Mouse (Mus musculus): ENCODE data around the gene Slc22a22. TPM values are rescaled to one million over a fixed set of nuclear protein-coding genes. Genes with fewer than 3 reads are reported as not detected.

Gene Slc22a22
- not detected in 2 replicates for polyA plus RNA-seq (2014; fragmentation: Nextera tagmentation; extraction: Ambion mirVana)

DNA sequence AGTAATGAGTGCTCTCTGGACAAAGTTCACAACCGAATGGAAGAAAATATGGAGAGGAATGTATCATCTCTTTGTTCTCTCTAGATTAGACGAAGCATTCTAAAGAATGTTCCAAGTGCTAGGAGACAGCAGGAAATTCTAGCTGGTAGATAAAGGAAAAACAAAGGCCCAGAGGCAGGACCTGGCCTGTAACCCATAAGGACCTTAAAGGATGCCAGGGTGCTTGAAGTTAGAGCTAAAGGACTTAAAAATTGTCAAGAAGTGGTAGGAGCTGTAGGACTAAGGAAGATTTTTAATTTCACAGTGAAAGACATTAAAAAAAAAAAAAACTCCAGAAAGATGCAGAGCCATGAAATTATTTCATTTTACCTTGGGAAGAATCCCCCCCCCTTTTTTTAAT is at the start of gene Slc22a22:
Gene Slc22a22, minus strand, starts transcription at position 101 of the 400 bp plus-strand sequence.
- Histone ChIP-seq H3K27ac (ENCODE audit: low read depth, low read length) (no peak within 1 kb of the TSS), H3K4me3 (ENCODE audit: low read depth, low read length) (no peak within 1 kb of the TSS), H3K36me3 (ENCODE audit: control insufficient read depth, insufficient read depth, low read length) (no peaks in the 10 kb centered on the region), H3K4me1 (replicated peaks; ENCODE audit: control insufficient read depth, insufficient read depth, low read length) (no peaks in the 10 kb centered on the region), H3K27me3 (replicated peaks; ENCODE audit: control insufficient read depth, insufficient read depth, low read length) (no peaks in the 10 kb centered on the region), H3K4me2 (no peak within 1 kb of the TSS), H3K9me3 (ENCODE audit: control insufficient read depth, low read length) (no peaks in the 10 kb centered on the region), H3K9ac (ENCODE audit: low read depth, low read length) (no peak within 1 kb of the TSS)
- DNase-seq (ENCODE audit: low spot score), result no peak
- ATAC-seq (replicated peaks; ENCODE audit: low FRiP score), result no peak
- WGBS, result 57% methylated on average over 2 of the region's 2 CpGs

DNA sequence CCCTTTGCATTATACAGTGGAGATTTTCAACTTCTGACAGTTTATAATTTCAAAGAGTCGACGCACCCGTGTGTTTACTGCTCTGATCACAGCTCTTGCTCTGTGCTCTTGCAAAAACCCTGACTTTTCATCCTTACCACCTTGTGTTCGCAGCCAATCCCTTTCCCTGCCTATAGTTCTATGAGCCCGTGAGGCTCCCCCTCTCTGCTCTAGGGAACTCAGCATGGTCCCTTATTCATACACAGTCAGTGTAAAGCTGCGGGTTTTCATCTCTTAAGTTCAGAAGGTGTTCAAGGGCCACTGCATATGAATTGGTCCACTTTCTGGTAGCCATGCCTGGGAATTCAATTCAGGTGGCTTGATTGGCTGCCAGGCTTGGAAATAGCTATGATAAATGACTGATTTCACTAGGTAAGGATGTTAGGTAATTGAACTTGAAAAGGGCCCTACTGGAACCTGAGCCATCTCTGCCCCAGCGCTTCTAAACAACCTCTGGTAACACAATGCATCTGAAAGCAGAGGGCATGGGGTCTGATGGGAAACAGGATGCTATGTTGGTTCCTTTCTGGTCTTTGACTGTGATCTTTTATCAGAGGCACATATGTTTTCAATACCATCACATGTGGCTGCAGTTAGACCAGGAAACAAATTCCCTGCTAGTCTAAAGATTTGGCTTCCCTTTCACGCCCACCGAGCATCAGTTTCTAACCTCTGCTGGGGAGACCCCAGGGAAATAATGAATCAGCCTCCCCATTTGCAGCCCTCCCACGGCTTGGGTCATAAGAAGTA is 46.3 kb upstream of the Slc22a22 start:
- no peaks in the 10 kb centered on the region for H3K9me3 ChIP-seq (ENCODE audit: control insufficient read depth, low read length)
- ATAC-seq (replicated peaks; ENCODE audit: low FRiP score), result no peak
- no peaks in the 10 kb centered on the region for H3K27me3 ChIP-seq (replicated peaks; ENCODE audit: control insufficient read depth, insufficient read depth, low read length)
- DNase-seq (ENCODE audit: low spot score), result no peak
- no peak overlapping the region for H3K9ac ChIP-seq (ENCODE audit: low read depth, low read length)
- no peak overlapping the region for H3K4me2 ChIP-seq
- H3K27ac ChIP-seq (ENCODE audit: low read depth, low read length), result no peak overlapping the region
- no peaks in the 10 kb centered on the region for H3K36me3 ChIP-seq (ENCODE audit: control insufficient read depth, insufficient read depth, low read length)
- H3K4me1 ChIP-seq (replicated peaks; ENCODE audit: control insufficient read depth, insufficient read depth, low read length), result no peaks in the 10 kb centered on the region
- WGBS, result 76% methylated on average over 10 of the region's 10 CpGs
- H3K4me3 ChIP-seq (ENCODE audit: low read depth, low read length), result no peak overlapping the region

- no peak overlapping the region for H3K4me3 ChIP-seq (ENCODE audit: low read depth, low read length)
- no peak overlapping the region for H3K27ac ChIP-seq (ENCODE audit: low read depth, low read length)
- no peaks in the 10 kb centered on the region for H3K9me3 ChIP-seq (ENCODE audit: control insufficient read depth, low read length)
- H3K4me2 ChIP-seq, result no peak overlapping the region
- ATAC-seq (replicated peaks; ENCODE audit: low FRiP score), result no peak
- no peaks in the 10 kb centered on the region for H3K4me1 ChIP-seq (replicated peaks; ENCODE audit: control insufficient read depth, insufficient read depth, low read length)
- 38% methylated on average over 1 of the region's 1 CpGs for WGBS
- no peak overlapping the region for H3K9ac ChIP-seq (ENCODE audit: low read depth, low read length)
- no peaks in the 10 kb centered on the region for H3K36me3 ChIP-seq (ENCODE audit: control insufficient read depth, insufficient read depth, low read length)
- H3K27me3 ChIP-seq (replicated peaks; ENCODE audit: control insufficient read depth, insufficient read depth, low read length), result no peaks in the 10 kb centered on the region
- no peak for DNase-seq (ENCODE audit: low spot score)
These were observed 44.7 kb upstream of the Slc22a22 start for GRCm38 (mm10) chr15:57522160-57522559.

DNA sequence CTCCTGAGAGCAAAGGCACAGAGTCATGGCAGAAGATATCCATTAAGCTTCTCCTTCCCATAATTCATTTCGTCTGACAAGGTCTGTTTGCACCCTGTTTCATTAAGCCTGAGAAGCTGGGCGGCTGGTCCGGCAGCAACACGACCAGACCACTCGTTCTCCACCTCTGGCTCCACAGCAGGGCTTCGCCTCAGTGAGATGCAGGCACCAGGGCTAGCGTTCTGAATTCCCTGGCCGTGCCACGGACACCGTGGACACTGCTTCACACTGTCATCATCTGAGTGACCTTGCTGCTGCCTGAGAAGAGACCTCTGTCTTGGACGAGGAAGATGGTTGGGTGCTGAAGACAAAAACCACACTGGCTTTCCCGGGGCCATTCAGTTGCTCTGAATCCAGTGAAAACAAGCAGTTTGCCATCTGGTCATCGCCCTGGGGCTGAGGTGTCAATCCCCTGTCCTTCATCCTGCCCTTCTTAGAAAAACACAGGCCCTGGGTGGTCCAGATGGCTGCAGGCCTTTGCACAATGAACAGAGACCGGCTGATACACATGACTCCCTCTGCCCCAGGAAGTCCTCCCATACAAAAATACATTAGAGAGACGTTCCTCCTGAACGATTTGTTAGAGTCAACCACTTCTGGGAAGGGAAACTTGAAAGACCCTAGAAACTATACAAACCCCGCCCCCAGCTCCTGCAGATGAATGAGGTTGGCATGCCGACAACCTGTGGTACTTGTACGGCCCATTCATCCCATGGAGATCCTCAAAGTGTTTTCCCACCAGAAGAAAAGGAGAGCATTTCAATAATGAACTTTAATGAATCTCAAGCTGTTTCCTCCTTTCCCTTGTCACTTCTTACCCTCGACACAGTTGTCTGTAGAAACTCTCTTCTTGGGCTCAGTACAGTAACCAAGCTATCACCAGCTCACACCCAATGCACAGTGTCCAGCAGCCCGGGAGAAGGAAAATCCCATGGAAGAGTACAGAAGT is 32.1 kb upstream of the Slc22a22 start:
- Histone ChIP-seq H3K9me3 (ENCODE audit: control insufficient read depth, low read length) (no peaks in the 10 kb centered on the region), H3K4me2 (no peak overlapping the region), H3K27me3 (replicated peaks; ENCODE audit: control insufficient read depth, insufficient read depth, low read length) (no peaks in the 10 kb centered on the region), H3K27ac (ENCODE audit: low read depth, low read length) (no peak overlapping the region), H3K9ac (ENCODE audit: low read depth, low read length) (no peak overlapping the region), H3K4me1 (replicated peaks; ENCODE audit: control insufficient read depth, insufficient read depth, low read length) (no peaks in the 10 kb centered on the region), H3K36me3 (ENCODE audit: control insufficient read depth, insufficient read depth, low read length) (no peaks in the 10 kb centered on the region), H3K4me3 (ENCODE audit: low read depth, low read length) (no peak overlapping the region)
- whole genome bisulfite sequencing, result 55% methylated on average over 21 of the region's 21 CpGs
- ATAC-seq (replicated peaks; ENCODE audit: low FRiP score) (no peak), DNase-seq (ENCODE audit: low spot score) (no peak)

- no peaks in the 10 kb centered on the region for H3K9me3 ChIP-seq (ENCODE audit: control insufficient read depth, low read length)
- DNase-seq (ENCODE audit: low spot score), result peak; percentile 44
- no peak overlapping the region for H3K27ac ChIP-seq (ENCODE audit: low read depth, low read length)
- no peak overlapping the region for H3K9ac ChIP-seq (ENCODE audit: low read depth, low read length)
- ATAC-seq (replicated peaks; ENCODE audit: low FRiP score), result no peak
- 61% methylated on average over 11 of the region's 11 CpGs for WGBS
- no peaks in the 10 kb centered on the region for H3K36me3 ChIP-seq (ENCODE audit: control insufficient read depth, insufficient read depth, low read length)
- H3K27me3 ChIP-seq (replicated peaks; ENCODE audit: control insufficient read depth, insufficient read depth, low read length), result no peaks in the 10 kb centered on the region
- H3K4me3 ChIP-seq (ENCODE audit: low read depth, low read length), result no peak overlapping the region
- H3K4me2 ChIP-seq, result no peak overlapping the region
- H3K4me1 ChIP-seq (replicated peaks; ENCODE audit: control insufficient read depth, insufficient read depth, low read length), result no peaks in the 10 kb centered on the region
These were observed 31.1 kb upstream of the Slc22a22 start for GRCm38 (mm10) chr15:57508242-57509184.

DNA sequence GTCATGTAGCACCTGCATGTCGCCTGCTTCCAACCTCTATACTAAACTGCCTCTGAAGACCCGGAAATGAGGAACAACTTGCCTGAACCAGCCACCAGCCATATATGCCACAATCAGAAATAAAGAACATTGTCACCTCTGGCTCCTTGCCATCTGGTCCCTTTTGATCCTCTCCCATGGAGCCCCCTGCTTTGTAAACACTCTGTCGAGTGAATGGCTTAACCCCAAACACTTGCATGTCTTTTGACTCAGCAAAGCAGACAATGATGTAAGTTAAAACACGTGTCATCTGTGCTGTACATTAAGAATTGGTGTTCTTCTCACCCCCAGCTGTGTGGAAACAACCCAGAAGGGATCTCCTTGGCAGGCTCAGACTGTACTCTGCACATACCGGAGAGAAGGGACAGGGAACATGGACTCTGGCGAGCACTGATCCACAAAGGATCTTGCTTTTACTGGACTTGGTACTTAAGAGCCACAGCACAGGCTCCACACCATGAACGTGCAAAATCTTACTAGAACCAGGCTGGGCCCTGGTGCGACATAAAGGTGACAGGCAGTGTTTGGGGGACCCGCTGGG is 26.8 kb upstream of the Slc22a22 start:
- DNase-seq (ENCODE audit: low spot score) (no peak), ATAC-seq (replicated peaks; ENCODE audit: low FRiP score) (no peak)
- WGBS, result 64% methylated on average over 9 of the region's 9 CpGs
- H3K9me3 ChIP-seq (ENCODE audit: control insufficient read depth, low read length), result no peaks in the 10 kb centered on the region
- no peaks in the 10 kb centered on the region for H3K27me3 ChIP-seq (replicated peaks; ENCODE audit: control insufficient read depth, insufficient read depth, low read length)
- no peak overlapping the region for H3K9ac ChIP-seq (ENCODE audit: low read depth, low read length)
- no peaks in the 10 kb centered on the region for H3K36me3 ChIP-seq (ENCODE audit: control insufficient read depth, insufficient read depth, low read length)
- H3K4me2 ChIP-seq, result no peak overlapping the region
- H3K4me3 ChIP-seq (ENCODE audit: low read depth, low read length), result no peak overlapping the region
- no peaks in the 10 kb centered on the region for H3K4me1 ChIP-seq (replicated peaks; ENCODE audit: control insufficient read depth, insufficient read depth, low read length)
- no peak overlapping the region for H3K27ac ChIP-seq (ENCODE audit: low read depth, low read length)

- ATAC-seq (replicated peaks; ENCODE audit: low FRiP score) (no peak), DNase-seq (ENCODE audit: low spot score) (no peak)
- Histone ChIP-seq H3K9me3 (ENCODE audit: control insufficient read depth, low read length) (no peaks in the 10 kb centered on the region), H3K9ac (ENCODE audit: low read depth, low read length) (no peak overlapping the region), H3K4me3 (ENCODE audit: low read depth, low read length) (no peak overlapping the region), H3K4me1 (replicated peaks; ENCODE audit: control insufficient read depth, insufficient read depth, low read length) (no peaks in the 10 kb centered on the region), H3K36me3 (ENCODE audit: control insufficient read depth, insufficient read depth, low read length) (no peaks in the 10 kb centered on the region), H3K4me2 (no peak overlapping the region), H3K27ac (ENCODE audit: low read depth, low read length) (no peak overlapping the region), H3K27me3 (replicated peaks; ENCODE audit: control insufficient read depth, insufficient read depth, low read length) (no peaks in the 10 kb centered on the region)
- 82% methylated on average over 3 of the region's 3 CpGs for WGBS
These were observed 26.2 kb upstream of the Slc22a22 start for GRCm38 (mm10) chr15:57503656-57504055.

DNA sequence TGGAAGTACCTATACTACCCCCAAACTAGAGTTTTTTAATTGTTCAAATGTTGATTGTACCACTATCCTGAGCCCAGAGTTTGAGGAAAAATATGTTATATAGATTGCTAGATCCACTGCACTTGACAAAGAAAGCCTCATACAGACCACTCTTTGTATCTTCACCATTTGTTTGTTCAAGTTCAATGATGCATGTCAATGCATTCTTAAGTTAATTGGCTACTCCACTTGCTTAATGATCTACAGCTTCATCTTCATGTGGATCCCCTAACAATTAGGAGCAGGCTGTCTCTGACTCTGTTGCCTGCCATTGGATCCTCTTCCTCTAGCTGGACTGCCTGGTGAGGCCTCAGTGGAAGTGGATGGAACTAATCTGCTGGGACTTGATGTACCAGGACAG is 24.1 kb upstream of the Slc22a22 start:
- Histone ChIP-seq H3K27ac (ENCODE audit: low read depth, low read length) (no peak overlapping the region), H3K9ac (ENCODE audit: low read depth, low read length) (no peak overlapping the region), H3K4me1 (replicated peaks; ENCODE audit: control insufficient read depth, insufficient read depth, low read length) (no peaks in the 10 kb centered on the region), H3K27me3 (replicated peaks; ENCODE audit: control insufficient read depth, insufficient read depth, low read length) (no peaks in the 10 kb centered on the region), H3K4me2 (no peak overlapping the region), H3K4me3 (ENCODE audit: low read depth, low read length) (no peak overlapping the region), H3K9me3 (ENCODE audit: control insufficient read depth, low read length) (no peaks in the 10 kb centered on the region), H3K36me3 (ENCODE audit: control insufficient read depth, insufficient read depth, low read length) (no peaks in the 10 kb centered on the region)
- no peak for ATAC-seq (replicated peaks; ENCODE audit: low FRiP score)
- no peak for DNase-seq (ENCODE audit: low spot score)

All from liver, embryonic 11.5 days (tissue).